Mouse (Mus musculus) myocyte (in vitro differentiated cells): ENCODE data around the gene AU040320. TPM values are rescaled to one million over a fixed set of nuclear protein-coding genes. Genes with fewer than 3 reads are reported as not detected.

Experiments
- H3K27me3 ChIP-seq: one replicate; pipeline ENCODE4 v1.6.1; 2011; ENCODE audit not compliant: control insufficient read depth, insufficient read depth, insufficient read length
- H3K36me3 ChIP-seq: one replicate; pipeline ENCODE4 v1.6.1; 2011; ENCODE audit not compliant: control insufficient read depth, insufficient read depth
- H3K4me2 ChIP-seq: one replicate; pipeline ENCODE4 v1.6.1; 2011; ENCODE audit warnings: low read depth, control low read depth
- H3K4me3 ChIP-seq: one replicate; pipeline ENCODE4 v1.5.1; 2011; ENCODE audit warnings: mild to moderate bottlenecking, control low read depth, moderate library complexity
- H3K79me2 ChIP-seq: one replicate; pipeline ENCODE4 v1.6.1; 2011; ENCODE audit not compliant: control insufficient read depth, insufficient read depth
- H3ac ChIP-seq: one replicate; pipeline ENCODE4 v1.6.1; 2011; ENCODE audit not compliant: control insufficient read depth, insufficient read length
- CEBPB ChIP-seq: IDR thresholded peaks from 2 replicates; pipeline ENCODE4 v1.6.1; 2011; ENCODE audit warnings: mild to moderate bottlenecking, moderate library complexity; ENCODE audit not compliant: poor library complexity, insufficient read depth, severe bottlenecking
- E2F4 ChIP-seq: IDR thresholded peaks from one replicate; pipeline ENCODE4 v1.6.1; 2011; ENCODE audit warnings: mild to moderate bottlenecking, control low read depth, moderate library complexity; ENCODE audit not compliant: insufficient read depth
- MAX ChIP-seq: IDR thresholded peaks from one replicate; pipeline ENCODE4 v1.6.1; 2011; ENCODE audit warnings: low read depth, mild to moderate bottlenecking, control low read depth
- MYOD1 ChIP-seq, 3 experiments: IDR thresholded peaks; one replicate each; pipeline ENCODE4 v1.6.1; 2011; ENCODE audit warnings: control low read depth in 2 of 3, low read depth in 2 of 3, mild to moderate bottlenecking in 2 of 3, moderate library complexity in 1 of 3; ENCODE audit not compliant: insufficient read length in 2 of 3, control insufficient read depth in 1 of 3
- MYOG ChIP-seq, 3 experiments: IDR thresholded peaks; one replicate each; pipeline ENCODE4 v1.6.1; 2011; ENCODE audit warnings: control low read depth in 2 of 3, low read depth in 2 of 3, mild to moderate bottlenecking in 2 of 3; ENCODE audit not compliant: insufficient read length in 2 of 3, control insufficient read depth in 1 of 3, insufficient read depth in 1 of 3
- POLR2A ChIP-seq: IDR thresholded peaks from one replicate; pipeline ENCODE4 v1.6.1; 2011; ENCODE audit warnings: low read depth, mild to moderate bottlenecking, control low read depth, moderate library complexity; ENCODE audit not compliant: insufficient read length
- POLR2AphosphoS2 ChIP-seq: IDR thresholded peaks from one replicate; pipeline ENCODE4 v1.6.1; 2011; ENCODE audit warnings: low read depth, control low read depth; ENCODE audit not compliant: insufficient read length
- REST ChIP-seq: IDR thresholded peaks from one replicate; pipeline ENCODE4 v1.6.1; 2011; ENCODE audit warnings: mild to moderate bottlenecking, control low read depth, moderate library complexity; ENCODE audit not compliant: insufficient read depth, insufficient read length
- SRF ChIP-seq: IDR thresholded peaks from one replicate; pipeline ENCODE4 v1.6.1; 2011; ENCODE audit warnings: low read depth; ENCODE audit not compliant: control insufficient read depth, insufficient read length
- TCF12 ChIP-seq: IDR thresholded peaks from one replicate; pipeline ENCODE4 v1.6.1; 2011; ENCODE audit warnings: mild to moderate bottlenecking, control low read depth; ENCODE audit not compliant: poor library complexity, insufficient read depth, severe bottlenecking
- TCF3 ChIP-seq: IDR thresholded peaks from one replicate; pipeline ENCODE4 v1.6.1; 2011; ENCODE audit warnings: low read depth, control low read depth; ENCODE audit not compliant: insufficient read length
- USF1 ChIP-seq: IDR thresholded peaks from one replicate; pipeline ENCODE4 v1.6.1; 2011; ENCODE audit warnings: low read depth, mild to moderate bottlenecking, control low read depth, moderate library complexity
- polyA plus RNA-seq: library from polyadenylated mRNA; unstranded; fragments of >200 nt; fragmentation: generic; extraction: Trizol; gene quantifications from one replicate; pipeline ENCODE4 v1.2.1, GENCODE M21; 2012; ENCODE audit warnings: missing spikeins

AU040320 gene
- polyA plus RNA-seq, 1 experiment: 56.6 TPM

DNA sequence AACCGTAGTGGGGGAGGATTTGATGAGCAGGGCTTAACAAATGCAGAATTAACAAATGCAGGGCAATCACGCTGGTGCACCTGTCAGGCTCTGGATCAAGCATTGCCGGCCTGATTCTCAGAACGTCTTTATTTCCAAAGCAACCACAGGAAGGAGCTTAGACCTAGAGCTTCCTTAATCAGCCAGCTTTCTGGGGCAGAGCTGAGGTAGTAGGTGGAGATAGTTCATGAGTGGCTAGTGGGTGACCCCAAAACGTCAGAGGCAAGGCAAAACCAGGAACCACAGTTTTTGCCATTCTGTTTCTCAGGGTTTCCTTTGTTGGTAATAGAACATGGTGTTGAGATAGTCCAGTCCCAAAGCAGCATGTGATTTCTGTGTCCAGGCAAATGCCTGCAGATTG lies 61.5 kb downstream of the AU040320 start:
- Histone ChIP-seq H3K4me3 (no peak overlapping the region), H3K27me3 (no peaks in the 10 kb centered on the region), H3K36me3 (peaks cover 10% of the 10 kb centered on the region), H3K4me2 (no peak overlapping the region), H3ac (no peak overlapping the region), H3K79me2 (no peaks in the 10 kb centered on the region)
- TF ChIP-seq POLR2A (no peak), REST (no peak), TCF3 (no peak), MYOD1 (IDR thresholded peaks at IDR 0.05; ENCODE audit: control insufficient read depth in 1 of 3, insufficient read length in 2 of 3, low read depth in 2 of 3) (no peak), SRF (no peak), USF1 (no peak), POLR2AphosphoS2 (no peak), MYOG (IDR thresholded peaks at IDR 0.05; ENCODE audit: control insufficient read depth in 1 of 3, insufficient read depth in 1 of 3, insufficient read length in 2 of 3, low read depth in 2 of 3) (no peak), MAX (no peak), TCF12 (no peak), CEBPB (no peak), E2F4 (no peak)

GRCm38 (mm10) chr4:126822891-126823882 lies 69.8 kb downstream of the AU040320 start:
- no peak for TF ChIP-seq MAX
- TF ChIP-seq POLR2A: no peak
- TF ChIP-seq MYOG (IDR thresholded peaks at IDR 0.05; ENCODE audit: control insufficient read depth in 1 of 3, insufficient read depth in 1 of 3, insufficient read length in 2 of 3, low read depth in 2 of 3): no peak
- no peak for TF ChIP-seq USF1
- no peak for TF ChIP-seq TCF12
- TF ChIP-seq SRF: no peak
- no peak for TF ChIP-seq POLR2AphosphoS2
- TF ChIP-seq TCF3: no peak
- TF ChIP-seq REST: no peak
- TF ChIP-seq CEBPB: no peak
- no peak for TF ChIP-seq MYOD1 (IDR thresholded peaks at IDR 0.05; ENCODE audit: control insufficient read depth in 1 of 3, insufficient read length in 2 of 3, low read depth in 2 of 3)
- no peak for TF ChIP-seq E2F4
- no peaks in the 10 kb centered on the region for H3K27me3 ChIP-seq

DNA sequence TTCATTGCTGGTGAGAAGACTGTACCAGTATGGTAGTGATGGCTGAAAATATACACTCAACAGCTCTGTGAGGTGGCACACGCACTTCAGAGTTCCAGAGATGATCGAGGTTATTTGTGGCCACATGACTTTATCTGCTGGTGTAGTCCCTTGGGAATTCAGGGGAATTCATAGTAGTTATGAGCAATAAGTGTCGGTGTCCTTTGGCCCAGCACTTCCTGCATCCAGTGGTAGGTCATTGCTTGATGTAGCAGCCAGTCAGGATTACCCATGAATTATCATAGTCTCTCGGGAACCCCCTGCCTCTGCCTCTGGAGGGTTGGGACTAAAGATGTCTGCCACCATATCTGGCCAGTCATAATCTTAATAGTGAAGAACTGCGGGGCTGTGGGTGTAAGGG lies 70.6 kb downstream of the AU040320 start:
- Histone ChIP-seq H3K79me2 (no peaks in the 10 kb centered on the region), H3K27me3 (no peaks in the 10 kb centered on the region), H3ac (no peak overlapping the region), H3K36me3 (peaks cover 22% of the 10 kb centered on the region), H3K4me3 (no peak overlapping the region), H3K4me2 (no peak overlapping the region)
- no peak for TF ChIP-seq POLR2AphosphoS2

More at GRCm38 (mm10) chr4:126822891-126823882, 69.8 kb downstream of the AU040320 start:
- H3K4me2 ChIP-seq: no peak overlapping the region
- no peak overlapping the region for H3ac ChIP-seq
- H3K36me3 ChIP-seq: peaks cover 22% of the 10 kb centered on the region
- H3K79me2 ChIP-seq: no peaks in the 10 kb centered on the region
- no peak overlapping the region for H3K4me3 ChIP-seq

- no peak for TF ChIP-seq MYOD1 (IDR thresholded peaks at IDR 0.05; ENCODE audit: control insufficient read depth in 1 of 3, insufficient read length in 2 of 3, low read depth in 2 of 3)
- no peak for TF ChIP-seq E2F4
- TF ChIP-seq SRF: no peak
- TF ChIP-seq POLR2AphosphoS2: no peak
- TF ChIP-seq MAX: no peak
- Histone ChIP-seq H3K27me3 (no peaks in the 10 kb centered on the region), H3K36me3 (peaks cover 37% of the 10 kb centered on the region), H3ac (no peak overlapping the region), H3K4me2 (no peak overlapping the region), H3K4me3 (no peak overlapping the region), H3K79me2 (no peaks in the 10 kb centered on the region)
Observed at GRCm38 (mm10) chr4:126831122-126831521, 77.8 kb downstream of the AU040320 start.

- Histone ChIP-seq H3K4me2 (no peak overlapping the region), H3ac (no peak overlapping the region), H3K36me3 (peaks cover 18% of the 10 kb centered on the region), H3K79me2 (no peaks in the 10 kb centered on the region), H3K27me3 (no peaks in the 10 kb centered on the region), H3K4me3 (no peak overlapping the region)
- TF ChIP-seq MYOD1 (IDR thresholded peaks at IDR 0.05; ENCODE audit: control insufficient read depth in 1 of 3, insufficient read length in 2 of 3, low read depth in 2 of 3) (no peak), REST (no peak), MYOG (IDR thresholded peaks at IDR 0.05; ENCODE audit: control insufficient read depth in 1 of 3, insufficient read depth in 1 of 3, insufficient read length in 2 of 3, low read depth in 2 of 3) (no peak), SRF (no peak), TCF12 (no peak), POLR2AphosphoS2 (no peak), POLR2A (no peak), USF1 (no peak), TCF3 (no peak), MAX (no peak), E2F4 (no peak), CEBPB (no peak)
Observed at GRCm38 (mm10) chr4:126838799-126839198, 85.5 kb downstream of the AU040320 start.
